Mouse (Mus musculus) MEL (cell line): ENCODE measurements at regions not wholly inside any gene's neighbourhood (a gene's known extent, or its start where the extent isn't known, plus 50 kb on each side); places are given as distances from the start of the nearest gene placed in this dataset.

Experiments
- DNase-seq: peaks from one replicate; pipeline ENCODE4 v3.0.0; 2011; ENCODE audit warnings: low read depth, low spot score
- H3K27ac ChIP-seq: 2 replicates; pipeline ENCODE4 v1.5.1; 2012; ENCODE audit warnings: low read depth, mild to moderate bottlenecking, control low read depth, low read length, moderate library complexity; ENCODE audit not compliant: control insufficient read depth
- H3K27me3 ChIP-seq, 2 experiments: fragments of 150-350 bp in 1 of 2; sonication (generic) in 1 of 2; 2 replicates each; pipeline ENCODE4 v1.6.1; 2012; ENCODE audit warnings: low read length in 2 of 2, mild to moderate bottlenecking in 2 of 2, improper control_type of control experiment in 1 of 2, moderate library complexity in 1 of 2; ENCODE audit not compliant: insufficient read depth in 2 of 2, control insufficient read depth in 1 of 2
- H3K36me3 ChIP-seq, 2 experiments: 2 replicates each; pipeline ENCODE4 v1.6.1; 2012 to 2014; ENCODE audit warnings: low read length in 2 of 2, improper control_type of control experiment in 1 of 2, inconsistent platforms in 1 of 2, mild to moderate bottlenecking in 1 of 2; ENCODE audit not compliant: insufficient read depth in 2 of 2, control insufficient read depth in 1 of 2
- H3K4me1 ChIP-seq, 2 experiments: fragments of 150-350 bp in 1 of 2; sonication (generic) in 1 of 2; 2 replicates each; pipeline ENCODE4 v1.6.1; 2012; ENCODE audit warnings: low read length in 2 of 2, improper control_type of control experiment in 1 of 2, mild to moderate bottlenecking in 1 of 2; ENCODE audit not compliant: insufficient read depth in 2 of 2, control insufficient read depth in 1 of 2
- H3K4me3 ChIP-seq, 2 experiments: fragments of 150-350 bp in 1 of 2; sonication (generic) in 1 of 2; 2 replicates each; pipeline ENCODE4 v1.5.1; 2012; ENCODE audit warnings: low read depth in 2 of 2, low read length in 2 of 2, mild to moderate bottlenecking in 2 of 2, moderate library complexity in 2 of 2, control low read depth in 1 of 2, improper control_type of control experiment in 1 of 2; ENCODE audit not compliant: control insufficient read depth in 1 of 2, insufficient read depth in 1 of 2
- H3K79me2 ChIP-seq: 2 replicates; pipeline ENCODE4 v1.6.1; 2012; ENCODE audit warnings: mild to moderate bottlenecking, low read length, moderate library complexity; ENCODE audit not compliant: control insufficient read depth, poor library complexity, insufficient read depth
- H3K9ac ChIP-seq: 2 replicates; pipeline ENCODE4 v1.6.1; 2012; ENCODE audit warnings: low read depth, mild to moderate bottlenecking, control low read depth, low read length, moderate library complexity; ENCODE audit not compliant: control insufficient read depth, poor library complexity, severe bottlenecking
- H3K9me3 ChIP-seq: fragments of 150-350 bp; sonication (generic); replicated peaks from 2 replicates; pipeline ENCODE4 v1.6.1; 2012; ENCODE audit warnings: mild to moderate bottlenecking, low read length, improper control_type of control experiment, moderate library complexity; ENCODE audit not compliant: insufficient read depth
- BHLHE40 ChIP-seq: IDR thresholded peaks from 2 replicates; pipeline ENCODE4 v1.6.1; 2012; ENCODE audit warnings: low read depth, mild to moderate bottlenecking, inconsistent platforms, low read length, improper control_type of control experiment, borderline replicate concordance
- CHD2 ChIP-seq: IDR thresholded peaks from 2 replicates; pipeline ENCODE4 v1.6.1; 2011; ENCODE audit warnings: low read length, improper control_type of control experiment
- CTCF ChIP-seq, 3 experiments: IDR thresholded peaks in 2 of 3; conservative IDR thresholded peaks in 1 of 3; 2 replicates each; pipeline ENCODE4 v1.5.1; 2011 to 2012; ENCODE audit warnings: low read length in 3 of 3, low read depth in 2 of 3, mild to moderate bottlenecking in 2 of 3, improper control_type of control experiment in 1 of 3, inconsistent platforms in 1 of 3, mixed read lengths in 1 of 3, moderate library complexity in 1 of 3; ENCODE audit not compliant: control insufficient read depth in 1 of 3, insufficient read depth in 1 of 3, poor library complexity in 1 of 3, severe bottlenecking in 1 of 3
- EP300 ChIP-seq, 2 experiments: IDR thresholded peaks; 2 replicates each; pipeline ENCODE4 v1.6.1; 2011; ENCODE audit warnings: improper control_type of control experiment in 2 of 2, low read length in 2 of 2, low read depth in 1 of 2, mild to moderate bottlenecking in 1 of 2
- ETS1 ChIP-seq: IDR thresholded peaks from 2 replicates; pipeline ENCODE4 v1.6.1; 2012; ENCODE audit warnings: low read depth, mild to moderate bottlenecking, inconsistent platforms, low read length, improper control_type of control experiment, moderate library complexity
- GABPA ChIP-seq: IDR thresholded peaks from 2 replicates; pipeline ENCODE4 v1.6.1; 2012; ENCODE audit warnings: low read depth, mild to moderate bottlenecking, inconsistent platforms, low read length, improper control_type of control experiment, moderate library complexity
- GATA1 ChIP-seq: IDR thresholded peaks from 2 replicates; pipeline ENCODE4 v1.6.1; 2011; ENCODE audit warnings: low read depth, low read length, improper control_type of control experiment
- HCFC1 ChIP-seq: IDR thresholded peaks from 2 replicates; pipeline ENCODE4 v1.6.1; 2012; ENCODE audit warnings: low read depth, mild to moderate bottlenecking, inconsistent platforms, low read length, improper control_type of control experiment, moderate library complexity
- JUND ChIP-seq: IDR thresholded peaks from 2 replicates; pipeline ENCODE4 v1.6.1; 2011; ENCODE audit warnings: low read depth, mild to moderate bottlenecking, improper control_type of control experiment, low read length
- KAT2A ChIP-seq: conservative IDR thresholded peaks from 2 replicates; pipeline ENCODE4 v1.6.1; 2012; ENCODE audit warnings: low read depth, low read length, improper control_type of control experiment, inconsistent platforms
- MAFK ChIP-seq: IDR thresholded peaks from 2 replicates; pipeline ENCODE4 v1.6.1; 2011; ENCODE audit warnings: low read depth, mild to moderate bottlenecking, low read length, improper control_type of control experiment, borderline replicate concordance
- MAZ ChIP-seq: IDR thresholded peaks from 2 replicates; pipeline ENCODE4 v1.6.1; 2012; ENCODE audit warnings: low read depth, mild to moderate bottlenecking, inconsistent platforms, low read length, improper control_type of control experiment
- MEF2A ChIP-seq: IDR thresholded peaks from 2 replicates; pipeline ENCODE4 v1.6.1; 2014; ENCODE audit warnings: low read depth, mild to moderate bottlenecking, inconsistent platforms, low read length, improper control_type of control experiment; ENCODE audit not compliant: poor library complexity, insufficient replicate concordance, severe bottlenecking; ENCODE audit errors: extremely low read depth
- MYC ChIP-seq: IDR thresholded peaks from 2 replicates; pipeline ENCODE4 v1.6.1; 2011; ENCODE audit warnings: low read depth, mild to moderate bottlenecking, low read length, improper control_type of control experiment, moderate library complexity
- NELFE ChIP-seq: IDR thresholded peaks from 2 replicates; pipeline ENCODE4 v1.6.1; 2011; ENCODE audit warnings: low read depth, low read length, improper control_type of control experiment
- NRF1 ChIP-seq: IDR thresholded peaks from 2 replicates; pipeline ENCODE4 v1.6.1; 2014; ENCODE audit warnings: low read depth, mild to moderate bottlenecking, inconsistent platforms, low read length, improper control_type of control experiment, moderate library complexity; ENCODE audit not compliant: poor library complexity, insufficient read depth, severe bottlenecking
- POLR2A ChIP-seq, 2 experiments: IDR thresholded peaks; 2 replicates each; pipeline ENCODE4 v1.6.1; 2011 to 2012; ENCODE audit warnings: low read length in 2 of 2, mild to moderate bottlenecking in 2 of 2, control low read depth in 1 of 2, improper control_type of control experiment in 1 of 2, low read depth in 1 of 2, moderate library complexity in 1 of 2; ENCODE audit not compliant: control insufficient read depth in 1 of 2, insufficient read depth in 1 of 2, poor library complexity in 1 of 2
- SIN3A ChIP-seq: IDR thresholded peaks from 2 replicates; pipeline ENCODE4 v1.6.1; 2012; ENCODE audit warnings: low read length, improper control_type of control experiment, inconsistent platforms
- SMC3 ChIP-seq: IDR thresholded peaks from 2 replicates; pipeline ENCODE4 v1.6.1; 2011; ENCODE audit warnings: low read depth, low read length, improper control_type of control experiment
- TAL1 ChIP-seq: IDR thresholded peaks from 2 replicates; pipeline ENCODE4 v1.6.1; 2012; ENCODE audit warnings: mild to moderate bottlenecking, inconsistent platforms, low read length, moderate library complexity, mixed read lengths
- TBP ChIP-seq: IDR thresholded peaks from 2 replicates; pipeline ENCODE4 v1.8.0; 2011; ENCODE audit warnings: low read depth, low read length, improper control_type of control experiment
- UBTF ChIP-seq: IDR thresholded peaks from 2 replicates; pipeline ENCODE4 v1.6.1; 2012; ENCODE audit warnings: low read depth, mild to moderate bottlenecking, inconsistent platforms, low read length, improper control_type of control experiment, moderate library complexity, borderline replicate concordance; ENCODE audit not compliant: insufficient read depth
- USF2 ChIP-seq, 2 experiments: IDR thresholded peaks; 2 replicates each; pipeline ENCODE4 v1.6.1; 2011 to 2012; ENCODE audit warnings: improper control_type of control experiment in 2 of 2, low read length in 2 of 2, borderline replicate concordance in 1 of 2, inconsistent platforms in 1 of 2, low read depth in 1 of 2, mild to moderate bottlenecking in 1 of 2; ENCODE audit not compliant: insufficient read depth in 1 of 2
- ZC3H11A ChIP-seq: IDR thresholded peaks from 2 replicates; pipeline ENCODE4 v1.6.1; 2012; ENCODE audit warnings: low read depth, mild to moderate bottlenecking, inconsistent platforms, low read length, improper control_type of control experiment
- ZKSCAN1 ChIP-seq: IDR thresholded peaks from 2 replicates; pipeline ENCODE4 v1.6.1; 2012; ENCODE audit warnings: low read depth, mild to moderate bottlenecking, inconsistent platforms, low read length, improper control_type of control experiment, moderate library complexity
- ZMIZ1 ChIP-seq: IDR thresholded peaks from 2 replicates; pipeline ENCODE4 v1.6.1; 2012; ENCODE audit warnings: low read depth, mild to moderate bottlenecking, inconsistent platforms, low read length, improper control_type of control experiment, moderate library complexity

- Histone ChIP-seq H3K4me3 (no peak overlapping the region), H3K9me3 (no peaks in the 10 kb centered on the region), H3K9ac (no peak overlapping the region), H3K27ac (no peak overlapping the region), H3K36me3 (no peaks in the 10 kb centered on the region), H3K4me1 (peaks cover 0 to 4% of the 10 kb centered on the region in 2 experiments; a peak in 2 of 4 replicates), H3K79me2 (no peaks in the 10 kb centered on the region), H3K27me3 (no peaks in the 10 kb centered on the region)
- no peak for TF ChIP-seq EP300 (IDR thresholded peaks at IDR 0.05; ENCODE audit: low read depth in 1 of 2, low read length in 2 of 2)
- no peak for TF ChIP-seq MAZ
- no peak for TF ChIP-seq UBTF
- no peak for TF ChIP-seq JUND
- no peak for TF ChIP-seq NELFE
- no peak for TF ChIP-seq HCFC1
- TF ChIP-seq NRF1 = no peak
- TF ChIP-seq MAFK = no peak
- TF ChIP-seq TAL1 = no peak
- no peak for DNase-seq
Measured at GRCm38 (mm10) chr13:35208319-35208718, 181.4 kb upstream of the Eci2 start.

DNA sequence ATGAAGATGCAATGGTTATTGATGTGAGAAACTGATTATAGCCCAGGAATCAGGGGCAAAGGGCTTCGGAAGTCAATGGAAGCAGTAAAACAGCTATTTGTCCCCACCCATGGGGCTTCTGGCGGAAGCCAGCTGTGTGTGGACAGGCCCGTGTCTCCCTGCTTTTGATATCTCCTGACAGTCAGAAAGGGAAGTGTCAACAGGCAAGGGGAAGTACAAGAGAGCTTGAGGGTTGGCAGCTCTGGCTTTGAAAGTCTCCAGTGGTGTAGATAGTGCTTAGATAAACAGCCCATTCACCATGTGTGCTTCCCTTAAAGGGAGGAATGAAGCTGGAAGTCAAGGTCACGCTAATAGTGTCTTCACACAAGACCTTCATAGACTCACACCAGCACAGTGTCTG, 182.7 kb upstream of the Eci2 start:
- H3K36me3 ChIP-seq = no peaks in the 10 kb centered on the region
- no peaks in the 10 kb centered on the region for H3K27me3 ChIP-seq
- H3K79me2 ChIP-seq = no peaks in the 10 kb centered on the region
- H3K4me3 ChIP-seq = no peak overlapping the region
- peak; percentile 72 for DNase-seq
- no peak overlapping the region for H3K27ac ChIP-seq
- peaks cover 0 to 4% of the 10 kb centered on the region in 2 experiments; a peak in 2 of 4 replicates for H3K4me1 ChIP-seq
- TF ChIP-seq TBP = peak; percentile 30; the same call in 1 of the 2 replicates
- TF ChIP-seq EP300 (IDR thresholded peaks at IDR 0.05; ENCODE audit: low read depth in 1 of 2, low read length in 2 of 2) = peak; percentile 37 to 44; a peak in 1 of 4 replicates
- TF ChIP-seq MEF2A = no peak
- TF ChIP-seq GATA1 = 0 out of 2 replicates have a peak, but pooled peaks have one; percentile 18
- H3K9ac ChIP-seq = no peak overlapping the region
- H3K9me3 ChIP-seq = no peaks in the 10 kb centered on the region

DNA sequence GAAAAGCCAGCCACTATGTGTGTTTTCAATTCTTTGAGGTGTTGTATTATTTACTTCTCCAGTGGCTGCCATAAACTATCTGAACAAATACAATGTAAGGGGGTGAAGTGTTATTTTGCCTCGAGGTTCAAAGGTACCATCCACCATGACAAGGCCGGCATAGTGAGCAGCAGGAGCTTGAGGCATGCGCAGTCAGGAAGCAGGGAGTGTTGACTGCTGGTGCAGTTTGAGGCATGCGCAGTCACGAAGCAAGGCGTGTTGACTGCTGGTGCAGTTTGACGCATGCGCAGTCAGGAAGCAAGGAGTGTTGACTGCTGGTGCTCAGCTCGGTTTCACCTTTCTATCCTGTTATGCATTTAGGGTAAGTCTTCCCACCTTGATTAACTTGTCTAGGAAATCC, 184.9 kb upstream of the Eci2 start:
- Histone ChIP-seq H3K36me3 (no peaks in the 10 kb centered on the region), H3K27me3 (no peaks in the 10 kb centered on the region), H3K4me3 (no peak overlapping the region), H3K9me3 (no peaks in the 10 kb centered on the region), H3K4me1 (peaks cover 0 to 4% of the 10 kb centered on the region in 2 experiments; a peak in 2 of 4 replicates), H3K27ac (no peak overlapping the region), H3K79me2 (no peaks in the 10 kb centered on the region), H3K9ac (no peak overlapping the region)
- TF ChIP-seq SIN3A (no peak), HCFC1 (no peak), KAT2A (no peak), CTCF (IDR thresholded peaks at IDR 0.05 in 2 of 3, conservative IDR thresholded peaks at IDR 0.05 in 1 of 3; ENCODE audit: control insufficient read depth in 1 of 3, insufficient read depth in 1 of 3, low read depth in 2 of 3, low read length in 3 of 3, poor library complexity in 1 of 3, severe bottlenecking in 1 of 3) (no peak), ZMIZ1 (no peak), ETS1 (no peak), TBP (no peak), NELFE (no peak), ZKSCAN1 (no peak), EP300 (IDR thresholded peaks at IDR 0.05; ENCODE audit: low read depth in 1 of 2, low read length in 2 of 2) (no peak), GABPA (no peak), BHLHE40 (no peak), USF2 (IDR thresholded peaks at IDR 0.05; ENCODE audit: borderline replicate concordance in 1 of 2, insufficient read depth in 1 of 2, low read depth in 1 of 2, low read length in 2 of 2) (no peak), CHD2 (no peak), MYC (no peak), POLR2A (IDR thresholded peaks at IDR 0.05; ENCODE audit: control insufficient read depth in 1 of 2, insufficient read depth in 1 of 2, low read depth in 1 of 2, low read length in 2 of 2, poor library complexity in 1 of 2) (no peak), TAL1 (no peak), SMC3 (no peak), GATA1 (no peak), ZC3H11A (no peak)
- no peak for DNase-seq
